Mouse (Mus musculus) hindbrain, embryonic 14.5 days (tissue): ENCODE measurements around the gene Actl11. TPM values are rescaled to one million over a fixed set of nuclear protein-coding genes. Genes with fewer than 3 reads are reported as not detected.

Experiments
- ATAC-seq: fragments of 200-750 bp; cut with Nextera tagmentation; 2 replicates; pipeline ENCODE4 v1.8.0; 2017; ENCODE audit warnings: moderate number of reproducible peaks, mild to moderate bottlenecking, moderate TSS enrichment, moderate library complexity; ENCODE audit not compliant: low FRiP score
- DNase-seq: peaks from one replicate; pipeline ENCODE4 v3.0.0-alpha.2; 2015; ENCODE audit warnings: low spot score
- H3K27ac ChIP-seq: fragments of 300-500 bp; sonication (generic); 2 replicates; pipeline ENCODE4 v1.5.1; 2014; ENCODE audit warnings: mild to moderate bottlenecking, moderate library complexity
- H3K27me3 ChIP-seq: fragments of 300-500 bp; sonication (generic); 2 replicates; pipeline ENCODE4 v1.6.1; 2014; ENCODE audit warnings: mild to moderate bottlenecking, low read length, mixed read lengths; ENCODE audit not compliant: control insufficient read depth, insufficient read depth
- H3K36me3 ChIP-seq: fragments of 300-500 bp; sonication (generic); replicated peaks from 2 replicates; pipeline ENCODE4 v1.6.1; 2014; ENCODE audit not compliant: control insufficient read depth, insufficient read depth
- H3K4me1 ChIP-seq: fragments of 300-500 bp; sonication (generic); replicated peaks from 2 replicates; pipeline ENCODE4 v1.6.1; 2014; ENCODE audit warnings: antibody characterized with exemption, low read length, mixed read lengths; ENCODE audit not compliant: control insufficient read depth, insufficient read depth
- H3K4me2 ChIP-seq: fragments of 300-500 bp; sonication (generic); replicated peaks from 2 replicates; pipeline ENCODE4 v1.6.1; 2014; ENCODE audit warnings: mild to moderate bottlenecking, moderate library complexity
- H3K4me3 ChIP-seq: fragments of 300-500 bp; sonication (generic); replicated peaks from 2 replicates; pipeline ENCODE4 v1.5.1; 2014; ENCODE audit warnings: mild to moderate bottlenecking, low read length
- H3K9ac ChIP-seq: fragments of 300-500 bp; sonication (generic); 2 replicates; pipeline ENCODE4 v1.6.1; 2014
- H3K9me3 ChIP-seq: fragments of 300-500 bp; sonication (generic); 2 replicates; pipeline ENCODE4 v1.6.1; 2016; ENCODE audit warnings: low read length; ENCODE audit not compliant: control insufficient read depth
- WGBS: fragments of 180-500 bp; shearing (Covaris S2); extraction: QIAGEN DNeasy Blood & Tissue Kit; methylation state at CpG from one replicate; pipeline ENCODE4 v1.1.7; 2014; 5-methylcytosine and 5-hydroxymethylcytosine counted together
- polyA plus RNA-seq: library from polyadenylated mRNA; unstranded; fragments of >200 nt; fragmentation: Nextera tagmentation; extraction: Ambion mirVana; gene quantifications from 2 replicates; pipeline ENCODE4 v1.2.1, GENCODE M21; 2014

Actl11 gene
- polyA plus RNA-seq, 1 experiment from 2014 or later: not detected

GRCm38 (mm10) chr9:107917895-107918608 is 10.2 kb upstream of the Actl11 start:
- WGBS: 29% methylated on average over 13 of the region's 13 CpGs
- Histone ChIP-seq H3K9me3 (no peaks in the 10 kb centered on the region), H3K27me3 (no peaks in the 10 kb centered on the region), H3K27ac (no peak overlapping the region), H3K4me2 (no peak overlapping the region; the same call in 1 of the 2 replicates), H3K36me3 (no peaks in the 10 kb centered on the region), H3K9ac (peak overlapping the region; percentile 24; the same call in 1 of the 2 replicates), H3K4me3 (no peak overlapping the region), H3K4me1 (peaks cover 6% of the 10 kb centered on the region; the same call in 1 of the 2 replicates)
- peak; percentile 34 for DNase-seq
- no peak for ATAC-seq

GRCm38 (mm10) chr9:107918884-107919283 is 9.4 kb upstream of the Actl11 start:
- Histone ChIP-seq H3K27ac (no peak overlapping the region), H3K9ac (no peak overlapping the region)
- DNase-seq: no peak

GRCm38 (mm10) chr9:107919441-107919840 is 8.8 kb upstream of the Actl11 start:
- WGBS: 85% methylated on average over 5 of the region's 5 CpGs
- DNase-seq (no peak), ATAC-seq (no peak)
- Histone ChIP-seq H3K9me3 (no peaks in the 10 kb centered on the region), H3K36me3 (no peaks in the 10 kb centered on the region), H3K27ac (no peak overlapping the region), H3K9ac (no peak overlapping the region), H3K4me1 (peaks cover 9% of the 10 kb centered on the region; the same call in 1 of the 2 replicates), H3K27me3 (no peaks in the 10 kb centered on the region), H3K4me2 (no peak overlapping the region), H3K4me3 (no peak overlapping the region)

More at GRCm38 (mm10) chr9:107918884-107919283, 9.4 kb upstream of the Actl11 start:
- no peaks in the 10 kb centered on the region for H3K36me3 ChIP-seq
- ATAC-seq: no peak
- WGBS: 88% methylated on average over 6 of the region's 6 CpGs
- H3K4me1 ChIP-seq: peaks cover 9% of the 10 kb centered on the region; the same call in 1 of the 2 replicates
- no peaks in the 10 kb centered on the region for H3K27me3 ChIP-seq
- H3K4me2 ChIP-seq: no peak overlapping the region
- H3K4me3 ChIP-seq: no peak overlapping the region
- H3K9me3 ChIP-seq: no peaks in the 10 kb centered on the region

GRCm38 (mm10) chr9:107923021-107923420 is 5.2 kb upstream of the Actl11 start:
- WGBS: 41% methylated on average over 7 of the region's 7 CpGs
- Histone ChIP-seq H3K9ac (no peak overlapping the region), H3K27me3 (no peaks in the 10 kb centered on the region), H3K4me1 (peaks cover 19% of the 10 kb centered on the region; the same call in 1 of the 2 replicates), H3K9me3 (no peaks in the 10 kb centered on the region), H3K36me3 (no peaks in the 10 kb centered on the region), H3K4me3 (no peak overlapping the region), H3K27ac (no peak overlapping the region), H3K4me2 (no peak overlapping the region)
- no peak for ATAC-seq
- no peak for DNase-seq

GRCm38 (mm10) chr9:107923956-107924355 is 4.3 kb upstream of the Actl11 start:
- Histone ChIP-seq H3K4me1 (peaks cover 14% of the 10 kb centered on the region; the same call in 1 of the 2 replicates), H3K9ac (no peak overlapping the region), H3K9me3 (no peaks in the 10 kb centered on the region), H3K27me3 (no peaks in the 10 kb centered on the region), H3K4me2 (no peak overlapping the region), H3K36me3 (no peaks in the 10 kb centered on the region), H3K4me3 (no peak overlapping the region), H3K27ac (no peak overlapping the region)
- DNase-seq: no peak
- no peak for ATAC-seq
- WGBS: 41% methylated on average over 6 of the region's 6 CpGs

- 21% methylated on average over 3 of the region's 3 CpGs for WGBS
- no peak overlapping the region for H3K4me3 ChIP-seq
- H3K9me3 ChIP-seq: no peaks in the 10 kb centered on the region
- peaks cover 14% of the 10 kb centered on the region; the same call in 1 of the 2 replicates for H3K4me1 ChIP-seq
- H3K27ac ChIP-seq: no peak overlapping the region
- no peaks in the 10 kb centered on the region for H3K27me3 ChIP-seq
- no peak for ATAC-seq
- H3K9ac ChIP-seq: no peak overlapping the region
- no peaks in the 10 kb centered on the region for H3K36me3 ChIP-seq
- H3K4me2 ChIP-seq: no peak overlapping the region
- DNase-seq: no peak
These were observed 3.0 kb upstream of the Actl11 start for GRCm38 (mm10) chr9:107925251-107925650.

- no peaks in the 10 kb centered on the region for H3K36me3 ChIP-seq
- no peaks in the 10 kb centered on the region for H3K9me3 ChIP-seq
- no peak overlapping the region for H3K4me3 ChIP-seq
- no peak for ATAC-seq
- H3K27ac ChIP-seq: no peak overlapping the region
- no peak overlapping the region for H3K4me2 ChIP-seq
- peaks cover 14% of the 10 kb centered on the region; the same call in 1 of the 2 replicates for H3K4me1 ChIP-seq
- no peaks in the 10 kb centered on the region for H3K27me3 ChIP-seq
- 59% methylated on average over 9 of the region's 9 CpGs for WGBS
- DNase-seq: no peak
- no peak overlapping the region for H3K9ac ChIP-seq
These were observed 1.3 kb upstream of the Actl11 start for GRCm38 (mm10) chr9:107926920-107927420.

GRCm38 (mm10) chr9:107927749-107928148 is 520 bp upstream of the Actl11 start:
- Histone ChIP-seq H3K9me3 (no peaks in the 10 kb centered on the region), H3K4me3 (no peak overlapping the region), H3K27me3 (no peaks in the 10 kb centered on the region), H3K36me3 (no peaks in the 10 kb centered on the region), H3K9ac (no peak overlapping the region), H3K4me2 (no peak overlapping the region), H3K4me1 (peaks cover 14% of the 10 kb centered on the region; the same call in 1 of the 2 replicates), H3K27ac (no peak overlapping the region)
- DNase-seq: no peak
- no peak for ATAC-seq
- 88% methylated on average over 5 of the region's 5 CpGs for WGBS

GRCm38 (mm10) chr9:107932221-107932620 is 4.0 kb downstream of the Actl11 start:
- Histone ChIP-seq H3K9me3 (no peaks in the 10 kb centered on the region), H3K4me3 (no peak overlapping the region), H3K4me1 (peaks cover 15% of the 10 kb centered on the region), H3K9ac (no peak overlapping the region), H3K36me3 (no peaks in the 10 kb centered on the region), H3K27ac (no peak overlapping the region), H3K27me3 (peaks cover 8% of the 10 kb centered on the region), H3K4me2 (no peak overlapping the region)
- no peak for DNase-seq
- WGBS: 56% methylated on average over 4 of the region's 4 CpGs
- ATAC-seq: no peak
